Mouse (Mus musculus) lung, adult 2 months (tissue): ENCODE results near the gene Ssna1.

Experiments
- CTCF ChIP-seq: fragments of 200-500 bp; IDR thresholded peaks from 2 replicates; pipeline ENCODE4 v1.5.1; 2011; ENCODE audit warnings: mild to moderate bottlenecking, low read length, control low read depth; ENCODE audit not compliant: insufficient read depth
- POLR2A ChIP-seq: fragments of 200-500 bp; IDR thresholded peaks from 2 replicates; pipeline ENCODE4 v1.6.1; 2011; ENCODE audit warnings: low read depth, mild to moderate bottlenecking, control low read depth, low read length, borderline replicate concordance; ENCODE audit errors: extremely low read depth

GRCm38 (mm10) chr2:25228431-25228889 is 43.8 kb downstream of the Ssna1 start:
- TF ChIP-seq CTCF (peak; percentile 95), POLR2A (0 out of 2 replicates have a peak, but pooled peaks have one; percentile 15)
